Mouse (Mus musculus): ENCODE data around the gene Ldhd.

The Ldhd gene

DNA sequence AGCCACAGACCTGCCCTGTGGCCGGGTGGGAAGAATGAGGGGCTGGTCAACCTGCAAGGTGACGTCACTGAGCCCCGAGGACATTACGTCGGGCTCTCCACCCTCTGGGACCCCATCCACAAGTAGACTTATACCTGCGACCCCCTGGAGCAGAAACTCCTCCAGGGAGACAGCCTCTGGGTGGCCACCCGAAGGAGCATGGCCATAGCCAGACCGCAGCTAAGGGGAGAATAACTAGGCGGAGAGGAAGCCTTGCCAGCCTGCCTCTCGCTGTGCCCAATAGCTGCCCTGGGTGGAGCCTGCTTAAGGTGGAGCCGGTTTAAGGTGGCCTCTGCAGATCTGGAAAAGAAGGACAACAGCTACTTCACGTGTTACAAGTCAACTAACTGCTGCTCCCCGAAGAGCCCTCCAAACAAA is at the start of gene Ldhd:
Gene Ldhd (minus strand): TSS at position 270 of the 417 bp plus-strand sequence.
- DNase-seq (ENCODE audit: low read depth, low spot score): peak; percentile 37

DNA sequence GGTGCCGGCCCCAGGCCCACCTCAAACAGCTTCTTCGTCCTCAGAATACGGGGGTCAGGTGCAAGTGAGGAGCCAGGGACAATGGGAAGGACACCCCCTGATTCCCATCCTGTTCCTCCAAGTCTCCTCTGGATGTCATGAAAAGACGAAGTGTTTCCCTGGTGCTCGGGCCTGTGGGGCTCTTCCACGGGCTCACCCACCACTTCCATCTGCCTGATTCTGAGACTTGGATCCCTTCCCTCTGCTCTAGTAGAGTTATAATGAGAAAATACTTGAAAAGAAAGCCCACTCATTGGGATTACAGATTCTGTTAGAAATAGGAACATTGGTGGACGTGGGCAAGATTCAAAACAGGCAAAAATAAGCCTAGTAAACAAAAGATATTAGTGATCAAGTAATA is 48.7 kb upstream of the Ldhd start:
- DNase-seq (ENCODE audit: low read depth, low spot score): no peak

DNA sequence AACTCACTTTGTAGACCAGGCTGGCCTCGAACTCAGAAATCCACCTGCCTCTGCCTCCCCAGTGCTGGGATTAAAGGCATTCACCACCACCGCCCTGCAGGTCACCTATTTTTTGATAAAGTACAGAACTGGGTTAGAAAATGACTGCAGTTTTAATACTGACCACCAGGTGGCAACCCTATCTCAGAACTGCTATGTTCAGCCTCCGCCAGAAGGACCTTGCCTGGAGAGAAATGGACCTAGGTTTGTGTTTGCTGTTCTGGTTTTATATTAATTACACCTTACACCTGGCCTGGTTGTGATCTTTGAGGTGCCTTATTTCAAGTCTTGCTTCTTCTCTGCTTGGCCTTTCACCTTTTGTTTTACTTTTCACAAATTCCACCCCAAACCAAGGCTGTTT is 47.9 kb upstream of the Ldhd start:
- DNase-seq (ENCODE audit: low read depth, low spot score): peak; percentile 81

DNA sequence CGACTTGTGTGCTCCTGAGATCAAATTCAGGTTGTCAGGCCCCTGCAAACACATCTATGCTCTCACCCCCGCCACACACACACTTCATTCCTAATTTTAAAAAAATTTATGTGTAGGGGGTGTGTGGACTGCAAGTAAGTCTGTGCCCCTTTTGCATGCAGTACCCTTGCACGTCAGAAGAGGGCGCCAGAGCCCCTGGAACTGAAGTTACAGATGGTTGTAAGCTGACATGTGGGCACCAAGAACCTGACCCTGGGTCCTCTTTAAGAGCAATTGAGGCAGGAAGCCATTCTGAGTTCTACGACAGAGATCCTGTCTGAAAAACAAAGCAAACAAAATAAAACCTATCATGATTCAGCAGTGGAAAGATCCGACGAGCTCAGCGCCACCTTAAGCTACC is 46.1 kb upstream of the Ldhd start:
- DNase-seq (ENCODE audit: low read depth, low spot score): peak; percentile 61

DNA sequence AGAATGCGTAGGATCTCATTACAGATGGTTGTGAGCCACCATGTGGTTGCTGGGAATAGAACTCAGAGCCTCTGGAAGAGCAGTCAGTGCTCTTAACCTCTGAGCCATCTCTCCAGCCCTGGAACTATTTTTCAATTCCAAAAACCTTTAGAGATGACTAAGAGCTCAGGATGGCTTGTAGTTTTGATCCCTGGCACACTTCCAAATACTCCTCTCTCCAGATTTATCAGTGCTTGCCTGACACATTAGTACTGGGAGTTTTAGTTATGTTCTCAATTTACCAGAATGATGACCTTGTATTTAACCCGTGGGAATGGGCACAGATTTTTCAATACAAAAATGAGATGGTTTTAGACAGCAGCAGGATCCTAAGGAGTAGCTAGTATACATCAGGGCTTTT is 36.6 kb upstream of the Ldhd start:
- no peak for DNase-seq (ENCODE audit: low read depth, low spot score)

DNA sequence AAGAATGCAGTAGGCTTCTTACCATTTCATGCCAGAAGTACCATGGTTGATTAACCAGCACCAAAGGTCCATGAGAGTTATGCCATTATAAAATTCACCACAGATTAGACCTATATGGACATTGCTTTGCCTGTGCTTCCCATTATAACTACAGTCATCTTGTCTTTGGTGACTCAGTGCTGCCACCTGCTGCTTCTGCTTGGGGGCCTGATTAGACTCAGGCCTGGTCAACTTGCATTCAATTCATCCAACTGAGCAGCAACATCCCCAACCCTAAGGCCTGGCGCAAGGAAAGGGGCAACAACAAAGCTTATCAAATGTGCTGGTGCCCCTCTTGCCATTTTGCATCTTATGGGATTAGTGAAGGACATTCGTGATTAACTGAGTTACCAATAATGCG is 32.3 kb upstream of the Ldhd start:
- DNase-seq (ENCODE audit: low read depth, low spot score): peak; percentile 80

DNA sequence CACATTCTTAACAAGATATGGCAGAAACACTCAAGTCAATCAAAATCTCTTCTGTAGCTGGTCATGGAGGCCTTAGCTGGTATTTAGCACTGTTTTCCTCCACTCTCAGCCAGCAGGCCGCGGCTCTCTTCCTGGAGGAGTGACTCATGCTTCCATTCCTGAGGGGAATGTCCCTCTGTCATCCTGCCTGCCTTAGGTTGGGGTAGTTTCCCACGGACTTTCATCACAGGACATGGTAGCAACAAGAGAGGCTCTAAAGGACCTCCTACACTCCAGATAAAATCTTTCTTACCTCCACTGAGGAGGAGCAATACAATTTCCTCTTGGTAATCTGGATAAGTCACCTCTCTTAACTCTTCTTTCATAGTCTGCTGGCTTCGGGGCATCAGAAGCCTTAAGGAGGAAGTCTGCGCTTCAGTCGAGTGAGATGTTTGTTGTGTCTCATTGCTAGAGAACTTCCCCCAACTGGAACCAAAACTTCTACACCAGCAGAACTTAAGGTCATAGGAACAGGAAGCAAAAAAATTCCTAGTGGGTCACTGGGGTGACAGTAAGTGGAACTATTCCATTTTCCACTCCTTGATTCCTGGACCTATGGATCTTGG is 28.7 kb upstream of the Ldhd start:
- no peak for DNase-seq (ENCODE audit: low read depth, low spot score)

DNA sequence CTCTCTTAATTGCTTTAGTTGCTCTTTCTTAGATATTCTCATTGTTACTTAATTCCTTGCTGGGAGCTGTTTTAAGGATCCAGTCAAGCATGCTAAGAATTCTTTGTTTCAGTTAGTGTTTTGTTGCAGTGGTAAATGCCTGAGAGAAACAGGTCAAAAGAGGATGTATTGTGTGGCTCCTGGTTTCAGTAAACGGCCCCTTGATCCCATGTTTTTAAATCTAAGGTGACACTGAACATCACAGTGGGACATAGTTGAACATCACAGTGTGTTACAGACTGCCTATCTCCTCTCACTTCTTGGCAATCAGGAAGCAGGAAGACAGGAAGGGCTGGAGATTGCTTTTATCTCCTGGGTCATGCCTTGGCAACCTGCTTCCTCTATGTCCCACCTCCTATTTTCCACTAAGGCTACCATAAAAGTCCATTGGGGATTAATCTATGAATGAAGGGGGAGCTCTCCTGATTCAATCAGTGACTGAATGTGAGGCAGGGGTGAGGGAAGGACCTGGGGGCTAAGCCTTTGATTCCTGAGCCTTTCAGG is 27.2 kb upstream of the Ldhd start:
- no peak for DNase-seq (ENCODE audit: low read depth, low spot score)

DNA sequence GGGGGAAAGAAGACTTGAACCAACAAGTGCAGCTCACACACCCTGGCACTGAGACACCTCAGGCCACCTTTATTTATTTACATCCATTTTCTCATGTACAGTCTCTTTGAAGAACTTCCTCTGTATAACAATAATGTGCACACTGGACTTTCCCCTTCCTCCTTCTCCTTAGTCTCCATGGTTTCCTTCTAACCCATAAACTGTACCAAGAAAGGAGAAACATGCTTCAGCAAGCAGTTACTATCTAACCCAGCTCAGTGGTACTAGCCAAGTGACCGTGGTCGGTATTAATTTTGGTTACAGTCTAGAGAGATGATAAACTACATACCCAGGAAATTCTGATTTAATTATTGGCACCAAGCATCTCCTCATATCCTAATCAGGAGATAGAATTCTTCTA is 23.4 kb upstream of the Ldhd start:
- DNase-seq (ENCODE audit: low read depth, low spot score): no peak

DNA sequence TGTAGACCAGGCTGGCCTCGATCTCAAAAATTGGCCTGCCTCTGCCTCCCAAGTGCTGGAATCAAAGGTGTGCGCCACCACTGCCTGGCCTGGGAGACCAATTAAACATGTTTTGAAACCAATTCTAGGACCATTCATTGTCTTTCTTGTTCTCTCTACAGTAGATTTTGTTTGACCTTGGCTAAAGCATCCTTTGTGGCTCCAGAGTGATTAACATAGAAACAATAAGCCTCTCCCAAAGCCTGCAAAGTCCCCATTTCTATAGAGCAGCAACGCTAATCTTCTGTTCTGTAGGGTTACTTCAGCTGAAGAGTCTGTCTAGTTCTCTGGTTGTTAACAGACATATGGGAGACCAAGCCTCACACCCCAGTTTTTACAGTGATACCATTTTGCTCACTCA is 20.5 kb upstream of the Ldhd start:
- DNase-seq (ENCODE audit: low read depth, low spot score): no peak

DNA sequence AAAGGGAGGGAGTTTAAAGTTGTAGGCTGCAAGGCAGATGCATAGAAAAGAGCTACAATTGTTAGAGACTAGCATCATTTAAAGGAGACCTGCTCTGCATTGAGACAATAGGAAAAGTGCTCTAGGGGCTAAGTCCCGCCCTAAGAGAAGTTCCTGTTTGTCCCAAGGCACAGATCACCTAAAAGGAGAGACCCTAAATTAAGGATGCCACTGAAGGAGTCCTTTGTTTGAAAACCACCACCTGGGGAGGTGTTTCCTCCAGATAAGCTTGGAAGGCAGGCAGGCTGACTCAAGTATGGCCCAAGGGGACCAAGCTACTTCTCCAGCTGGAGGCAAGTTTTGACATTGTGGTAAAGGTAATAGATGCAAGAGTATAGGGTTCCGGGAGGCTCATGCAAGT is 18.7 kb upstream of the Ldhd start:
- no peak for DNase-seq (ENCODE audit: low read depth, low spot score)

DNA sequence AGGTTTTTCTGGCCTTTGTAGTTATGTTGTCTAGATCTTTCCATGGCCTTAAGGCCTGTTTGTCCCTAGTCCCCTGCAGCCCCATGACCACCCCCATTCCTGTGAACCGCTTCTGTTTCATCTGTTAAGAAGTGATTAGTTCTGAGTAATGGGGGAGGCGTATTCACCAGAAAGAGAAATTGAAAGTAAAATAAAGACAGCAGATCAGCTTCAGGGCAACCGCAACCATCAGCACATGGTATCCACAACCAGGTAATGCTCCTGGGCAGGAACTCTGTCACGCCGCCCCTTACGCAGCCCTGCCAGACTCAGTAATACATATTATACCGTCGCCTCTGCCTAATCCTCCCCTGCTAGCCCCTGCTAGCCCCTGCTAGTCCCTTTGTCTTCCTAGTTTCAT is 15.5 kb upstream of the Ldhd start:
- DNase-seq (ENCODE audit: low read depth, low spot score): peak; percentile 82

DNA sequence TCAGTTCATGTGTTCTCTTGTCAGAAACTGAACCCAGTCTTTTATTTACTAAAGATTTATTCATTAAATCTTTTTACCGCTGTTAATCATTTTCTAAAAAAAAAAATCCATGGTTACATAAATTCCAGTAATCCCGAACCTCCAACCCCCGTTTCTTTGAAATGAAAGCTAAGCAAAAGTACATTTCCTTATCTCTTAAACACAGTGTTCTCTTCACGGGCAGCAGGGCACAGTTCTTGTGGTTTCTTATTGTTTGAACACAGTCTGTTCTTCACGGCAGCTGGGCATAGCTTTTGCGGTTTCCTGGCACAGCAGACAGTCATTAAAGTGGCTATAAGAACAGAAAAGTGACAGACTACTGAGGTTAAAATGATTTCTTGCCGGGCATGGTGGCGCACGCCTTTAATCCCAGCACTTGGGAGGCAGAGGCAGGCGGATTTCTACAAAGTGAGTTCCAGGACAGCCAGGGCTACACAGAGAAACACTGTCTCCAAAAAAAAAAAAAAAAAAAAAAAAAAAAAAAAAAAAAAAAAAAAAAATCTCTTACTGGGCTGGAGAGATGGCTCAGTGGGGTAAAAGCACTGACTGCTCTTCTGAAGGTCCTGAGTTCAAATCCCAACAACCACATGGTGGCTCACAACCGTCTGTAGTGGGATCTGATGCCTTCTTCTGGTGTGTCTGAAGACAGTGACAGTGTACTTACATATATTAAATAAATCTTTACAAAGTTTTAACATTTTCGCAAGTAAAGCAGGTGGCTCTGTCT is 14.3 kb upstream of the Ldhd start:
- DNase-seq (ENCODE audit: low read depth, low spot score): peak; percentile 86

DNA sequence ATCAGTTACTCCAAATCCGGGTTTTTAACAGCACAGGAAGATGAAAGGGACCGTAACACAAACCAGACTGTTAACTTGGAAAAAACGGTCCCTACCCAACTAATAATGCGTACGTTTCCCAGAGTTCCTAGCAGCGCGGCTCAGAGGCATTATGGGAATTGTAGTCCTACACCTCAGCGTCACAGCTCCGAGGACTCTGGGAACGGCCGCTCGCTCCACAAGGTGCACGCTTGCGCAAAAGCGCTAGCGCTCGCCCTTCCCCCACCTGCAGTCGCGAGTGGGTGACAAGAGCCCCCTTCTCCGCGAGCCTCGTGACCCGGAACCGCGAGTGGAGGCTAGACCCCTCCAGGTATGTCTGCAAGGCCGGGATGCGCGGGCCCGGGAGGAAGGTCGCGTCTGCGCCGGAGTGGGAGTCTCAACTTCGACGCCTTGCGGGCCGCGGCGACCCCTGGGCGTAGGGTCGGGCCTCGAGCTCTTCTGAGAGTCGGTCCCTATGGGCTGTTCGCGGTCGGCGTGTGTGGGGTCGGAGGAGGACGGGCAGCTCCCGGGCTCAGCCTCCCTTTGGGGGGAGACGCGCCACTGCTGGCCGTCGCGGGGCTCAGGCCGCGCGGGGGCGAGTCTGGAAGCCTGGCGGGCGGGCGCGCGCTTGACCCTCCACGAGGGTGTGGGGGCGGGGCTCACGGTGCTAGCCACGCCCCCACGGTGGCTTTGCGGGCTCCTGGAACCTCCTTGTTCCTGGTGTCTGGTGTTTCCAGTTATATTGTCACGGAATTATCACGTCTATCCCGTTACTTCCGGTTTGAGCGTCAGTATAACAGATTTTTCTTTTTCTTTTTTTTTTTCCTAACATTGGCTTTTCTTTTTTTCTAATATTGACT is 13.3 kb upstream of the Ldhd start, which contains the start of gene Zfp1:
Gene Zfp1 (plus strand): TSS at position 138 of the 878 bp plus-strand sequence.
- peak; percentile 97 for DNase-seq (ENCODE audit: low read depth, low spot score)

DNA sequence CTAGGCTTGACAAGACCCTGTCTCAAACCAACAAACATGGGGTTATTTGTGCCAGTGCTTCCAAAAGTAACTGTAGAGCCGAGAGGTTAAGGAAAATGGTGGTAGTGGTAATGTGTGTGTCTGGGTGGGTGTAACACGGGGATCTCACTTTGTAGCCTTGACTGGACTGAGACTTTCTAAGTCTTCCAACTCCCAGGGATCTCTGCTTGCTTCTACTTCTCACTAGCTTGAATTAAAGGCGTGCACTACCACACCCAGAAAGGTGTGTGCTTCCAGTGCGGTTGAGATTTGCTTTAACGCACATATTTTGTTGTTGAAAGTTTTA is 12.7 kb upstream of the Ldhd start:
- no peak for DNase-seq (ENCODE audit: low read depth, low spot score)

DNA sequence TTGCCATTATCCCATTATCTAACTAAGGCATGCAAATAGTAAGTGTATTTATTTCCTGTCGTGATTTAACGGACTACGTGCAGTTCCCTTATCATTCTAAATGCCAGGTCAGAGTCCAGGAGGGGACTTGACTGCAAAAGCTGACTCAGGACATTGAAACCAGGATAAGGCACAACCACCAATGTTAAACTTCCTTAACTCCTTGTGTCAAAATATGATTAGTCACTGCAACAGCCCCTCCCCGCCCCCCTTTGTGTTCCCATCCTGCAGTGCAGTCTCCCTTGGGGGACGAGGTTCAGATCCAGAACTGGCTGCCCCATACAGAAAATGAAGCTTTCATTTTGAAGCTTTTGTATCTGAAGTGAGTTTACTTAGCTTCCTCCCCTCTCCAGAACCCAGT is 12.3 kb upstream of the Ldhd start:
- no peak for DNase-seq (ENCODE audit: low read depth, low spot score)

DNA sequence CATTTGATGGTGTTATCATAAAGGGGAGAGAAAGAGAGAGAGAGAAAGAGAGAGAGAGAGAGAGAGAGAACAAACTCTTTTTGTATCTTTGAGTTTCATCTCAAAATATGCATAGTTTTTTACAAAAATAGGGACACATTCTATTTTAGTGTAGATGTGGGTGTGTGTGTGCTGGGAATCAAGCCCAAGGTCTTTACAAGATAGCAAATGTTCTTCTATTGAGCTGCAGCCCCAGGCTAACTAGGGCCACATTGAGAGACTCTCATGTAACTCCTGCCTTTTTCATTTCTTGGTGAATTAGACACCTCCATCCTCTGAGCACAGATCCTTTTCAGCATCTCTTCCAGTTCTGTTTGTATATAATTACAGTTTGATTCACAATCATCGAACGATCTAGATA is 10.9 kb upstream of the Ldhd start:
- no peak for DNase-seq (ENCODE audit: low read depth, low spot score)

DNA sequence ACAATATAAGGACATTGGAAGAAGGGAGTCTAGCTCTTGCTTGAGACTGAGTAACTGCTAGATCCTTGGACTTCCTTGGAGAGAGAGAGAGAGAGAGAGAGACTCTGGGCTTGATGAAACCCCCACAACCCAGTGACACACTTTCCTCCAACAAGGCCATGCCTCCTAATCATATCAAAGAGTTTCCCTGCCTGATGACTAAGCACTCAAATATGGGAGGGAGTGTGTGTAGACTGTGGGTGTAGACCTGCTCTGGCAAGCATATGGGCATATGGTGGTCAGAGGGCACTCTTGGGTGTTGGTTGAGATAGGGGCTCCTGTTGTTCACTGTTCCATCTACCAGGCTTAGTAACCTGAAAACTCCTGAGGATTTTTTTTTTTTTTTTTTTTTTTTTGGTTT is 7.9 kb upstream of the Ldhd start:
- DNase-seq (ENCODE audit: low read depth, low spot score): no peak

DNA sequence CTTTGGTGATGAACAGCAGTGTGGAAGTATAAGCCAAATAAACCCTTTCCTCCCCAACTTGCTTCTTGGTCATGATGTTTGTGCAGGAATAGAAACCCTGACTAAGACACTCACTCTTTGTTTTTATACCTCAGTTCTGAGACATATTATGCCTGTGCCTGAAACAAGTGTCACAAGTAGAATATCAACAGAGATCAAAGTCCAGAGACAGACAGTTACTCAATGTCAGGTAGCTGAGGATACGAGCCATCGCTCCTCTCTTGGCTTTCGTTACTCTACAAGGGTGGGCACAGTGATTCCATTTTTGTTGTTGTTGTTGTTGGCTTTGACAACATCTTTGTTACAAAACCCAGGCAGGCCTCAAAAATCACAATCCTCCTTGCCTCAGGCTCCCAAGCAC is 2.8 kb upstream of the Ldhd start:
- DNase-seq (ENCODE audit: low read depth, low spot score): no peak

DNA sequence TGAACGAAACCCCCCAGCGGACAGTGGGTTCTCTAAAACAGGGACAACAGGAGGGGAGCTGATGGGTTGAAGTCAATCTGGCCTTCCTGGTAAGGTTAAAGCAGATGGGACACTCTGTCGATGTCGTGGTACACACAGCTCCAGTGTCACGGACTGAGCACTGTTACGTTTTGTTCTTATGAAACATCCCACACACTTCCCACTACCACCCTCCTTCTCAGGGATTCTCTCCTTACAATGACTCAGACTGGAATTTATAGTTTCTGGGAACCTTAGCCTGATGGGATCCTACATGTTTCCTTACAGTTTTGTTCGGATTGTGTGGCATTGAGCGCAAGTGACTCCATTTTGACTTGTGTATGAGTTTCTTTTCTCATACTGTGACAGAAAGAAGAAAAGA is 1.4 kb upstream of the Ldhd start:
- DNase-seq (ENCODE audit: low read depth, low spot score): no peak

DNA sequence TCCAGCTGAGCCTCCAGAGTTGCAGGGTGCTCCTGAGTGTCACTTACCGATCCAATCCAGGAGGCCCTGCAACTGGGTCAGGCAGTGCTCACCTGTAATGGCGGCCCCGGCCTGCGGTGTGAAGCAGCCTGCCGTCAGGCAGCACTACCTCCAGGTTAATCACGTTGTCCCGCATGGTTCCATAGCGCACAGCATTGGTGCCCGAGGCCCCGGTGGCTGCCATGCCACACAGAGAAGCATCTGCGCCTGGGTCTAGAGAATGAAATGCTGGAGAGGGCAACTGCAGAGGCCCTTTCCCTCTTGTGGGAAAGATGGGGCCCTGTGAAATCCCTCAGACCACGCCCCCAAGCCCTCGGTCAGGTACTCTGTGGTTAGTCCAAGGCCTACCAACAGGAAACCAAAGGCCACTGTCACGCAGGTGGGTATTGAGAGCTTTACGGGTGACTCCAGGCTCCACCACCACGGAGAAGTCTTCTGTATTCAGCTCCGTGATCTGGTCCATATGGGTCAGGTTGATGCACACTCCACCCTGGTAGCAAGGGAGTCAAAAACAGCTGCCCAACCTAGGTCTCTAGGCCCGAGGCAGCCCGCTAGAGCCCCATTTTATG is 1.2 kb downstream of the Ldhd start:
- peak; percentile 23 for DNase-seq (ENCODE audit: low read depth, low spot score)

DNA sequence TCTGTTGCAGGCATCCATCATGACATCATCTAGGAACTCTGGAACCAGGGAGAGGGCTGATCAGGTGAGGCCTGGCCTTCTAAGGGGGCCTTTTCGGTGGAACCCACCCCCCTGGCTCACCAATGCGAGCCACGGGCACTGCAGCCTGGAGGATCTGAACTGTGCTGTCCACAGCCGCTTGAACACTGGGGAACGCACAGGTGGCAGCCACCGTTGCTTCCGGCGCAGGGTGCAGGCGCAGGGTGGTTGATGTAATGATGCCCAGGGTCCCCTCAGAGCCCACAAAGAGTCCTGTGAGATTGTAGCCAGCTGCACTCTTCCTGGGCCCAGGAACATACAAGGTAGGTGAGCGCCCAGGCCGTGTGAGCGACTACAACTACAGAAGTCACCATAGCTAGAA is 1.8 kb downstream of the Ldhd start:
- peak; percentile 29 for DNase-seq (ENCODE audit: low read depth, low spot score)
